Mouse (Mus musculus) adrenal gland, adult 10 weeks (tissue): Measurements from ENCODE around the gene C2cd4c. TPM values are rescaled to one million over a fixed set of nuclear protein-coding genes. Genes with fewer than 3 reads are reported as not detected.

Experiments
- polyA plus RNA-seq: library from polyadenylated mRNA; stranded (reverse); fragments of 350-450 nt; fragmentation: Illumina TruSeq; extraction: RNeasy Lipid Tissue Mini Kit (QIAGEN cat#74804); gene quantifications from one replicate; pipeline ENCODE4 v1.2.3, GENCODE M21; 2014; ENCODE audit warnings: low read depth, low replicate concordance

C2cd4c gene
- polyA plus RNA-seq: not detected

DNA sequence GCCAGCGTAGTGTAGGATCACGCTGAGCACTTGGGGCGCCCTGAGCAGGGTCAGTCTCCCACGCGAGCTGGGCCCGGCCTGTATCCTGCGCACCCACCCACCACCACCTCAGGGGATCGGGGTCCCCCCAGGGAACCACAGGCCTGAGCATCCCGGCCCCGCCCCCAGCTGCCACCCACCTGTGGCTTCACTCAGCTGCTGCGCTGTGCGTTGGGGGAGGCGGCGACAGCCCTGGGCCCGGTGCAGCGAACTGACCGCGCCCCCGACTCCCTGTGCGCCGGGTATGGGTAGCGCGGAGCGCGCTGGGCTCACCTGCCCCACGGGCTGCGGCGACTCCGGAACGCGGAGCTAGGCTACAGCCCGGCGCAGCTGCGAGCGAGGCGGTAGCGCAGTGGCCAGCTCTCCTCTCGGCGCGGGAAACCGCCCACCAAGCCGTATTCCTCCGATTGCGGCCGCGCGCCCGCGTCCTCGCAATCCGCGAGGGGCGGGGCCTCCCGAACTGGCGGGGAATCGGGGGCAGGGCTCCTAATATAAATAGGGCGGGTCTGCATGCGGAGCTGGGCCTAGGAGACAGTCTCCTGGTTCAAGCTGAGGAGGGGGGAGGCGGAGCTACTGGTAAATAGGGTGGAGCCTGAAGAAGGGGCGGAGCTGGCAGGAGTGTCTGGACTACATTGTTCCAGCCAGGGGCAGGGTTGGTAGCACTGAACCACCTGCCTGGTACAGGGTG lies at the start of gene C2cd4c:
C2cd4c (minus strand) TSS at position 448 of the 727 bp plus-strand sequence.

DNA sequence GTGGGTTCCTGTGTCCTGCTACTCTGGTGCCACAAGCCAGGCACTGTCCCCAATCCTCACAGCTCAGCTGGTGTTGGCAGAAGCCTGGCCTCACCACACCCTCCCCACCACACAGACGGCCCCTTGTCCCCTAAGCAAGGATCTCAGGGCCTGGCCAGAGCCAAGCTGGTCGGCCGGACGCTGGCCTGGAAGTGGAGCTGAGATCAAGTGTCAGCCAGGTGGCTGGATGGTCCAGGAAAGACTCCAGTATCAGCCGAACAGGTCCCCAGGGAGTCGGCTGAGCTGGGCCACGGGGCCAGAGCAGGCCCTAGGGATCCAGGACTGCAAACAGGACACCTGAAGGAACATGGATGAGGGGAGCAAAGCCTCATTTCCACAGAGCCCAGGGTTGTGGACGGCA lies 31.9 kb upstream of the C2cd4c start, which contains the start of gene Odf3l2:
Odf3l2 (minus strand) TSS at position 28 of the 400 bp plus-strand sequence.

DNA sequence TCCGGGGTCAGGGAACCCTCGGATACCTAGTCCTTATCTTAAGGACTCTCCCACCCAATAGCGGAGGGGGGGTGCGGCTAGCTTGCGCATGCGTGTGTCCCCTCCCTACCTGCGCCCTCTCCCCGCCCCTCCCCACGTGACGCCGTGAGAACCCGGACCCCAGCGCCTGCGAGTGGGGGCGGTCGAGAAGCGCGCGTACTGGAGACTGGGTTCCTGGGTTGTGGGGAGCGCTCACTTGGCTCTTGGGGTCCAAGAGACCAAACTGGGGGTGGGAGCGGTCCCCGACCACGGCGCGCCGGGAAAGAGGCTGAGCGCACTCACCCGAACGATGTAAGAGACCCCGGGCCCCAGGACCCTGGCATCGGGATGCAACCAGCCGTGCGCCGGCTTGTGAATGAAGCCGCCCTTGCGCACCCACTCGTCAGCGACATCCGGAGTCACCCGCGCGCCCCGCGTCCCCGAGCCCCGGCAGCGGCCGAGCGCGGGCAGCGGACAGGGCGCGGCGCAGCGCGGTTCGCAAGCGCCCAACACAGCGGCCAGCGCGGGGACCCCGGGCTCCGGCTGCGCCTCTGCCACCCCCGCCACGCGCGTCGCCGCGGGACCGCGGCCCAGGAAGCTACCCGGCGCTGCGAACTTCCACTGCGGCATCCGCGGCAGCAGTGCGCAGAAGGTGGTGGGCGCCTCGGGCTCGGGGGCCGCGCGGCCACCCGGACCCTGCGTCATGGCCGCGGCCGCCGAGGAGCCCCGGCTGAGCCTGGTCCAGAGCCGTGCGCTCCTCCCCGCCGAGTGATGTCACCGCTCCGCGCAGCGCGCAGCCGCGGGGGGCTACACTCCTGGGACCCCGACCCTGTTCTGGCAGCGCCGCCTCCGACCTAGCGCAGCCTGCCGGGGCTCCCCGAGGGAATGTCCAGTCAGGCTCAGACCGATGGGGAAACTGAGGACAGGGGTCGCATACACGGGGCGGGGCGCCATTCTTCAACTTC lies 23.6 kb upstream of the C2cd4c start, which contains the start of gene Shc2:
Shc2 (minus strand) TSS at position 791 of the 983 bp plus-strand sequence.

DNA sequence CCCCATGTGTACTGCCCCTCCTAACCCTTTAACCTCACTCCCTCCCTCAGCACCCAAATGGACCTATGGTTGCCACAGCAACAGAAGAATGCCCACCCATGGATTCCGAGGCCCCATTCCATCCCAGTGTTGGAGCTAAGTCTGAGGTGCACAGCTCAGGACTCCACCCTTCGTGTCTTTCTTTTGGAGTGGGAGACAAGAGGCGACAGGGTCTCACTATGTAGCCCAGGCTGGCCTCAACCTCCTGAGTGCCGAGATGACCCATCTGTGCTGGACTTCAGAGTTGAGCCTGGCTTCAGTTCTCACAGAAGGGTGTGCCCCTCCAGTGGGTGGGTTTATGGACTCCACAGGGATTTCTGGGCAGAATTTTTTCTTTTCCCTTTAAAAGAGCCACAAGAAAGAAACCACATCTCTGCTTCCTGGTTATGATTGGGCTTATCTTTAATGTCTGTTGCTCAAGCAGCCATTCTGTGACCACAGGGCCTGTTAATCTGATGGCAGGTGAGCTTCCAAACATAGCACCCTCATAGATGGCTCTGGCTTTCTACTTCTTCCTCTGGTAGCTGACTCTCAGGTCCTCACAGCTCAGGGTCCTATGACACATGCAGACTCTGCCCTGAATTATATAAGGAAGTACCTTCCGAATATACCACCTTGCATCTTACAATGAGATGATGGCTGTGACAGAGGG lies 26.6 kb downstream of the C2cd4c start, which contains the start of gene Theg:
Theg (minus strand) TSS at position 271 of the 691 bp plus-strand sequence.

Other genes starting within 250 kb of the C2cd4c start
- not detected for gene Vmn2r83, start 145.3 kb downstream of the C2cd4c start, polyA plus RNA-seq
- gene Plpp2, start 80.2 kb downstream of the C2cd4c start, polyA plus RNA-seq: 1.7 TPM
- gene Mier2, start 58.8 kb downstream of the C2cd4c start, polyA plus RNA-seq: not detected
- gene Theg, start 26.7 kb downstream of the C2cd4c start, polyA plus RNA-seq: not detected
- 1.1 TPM for gene Shc2, start 23.9 kb upstream of the C2cd4c start, polyA plus RNA-seq
- gene Odf3l2, start 31.7 kb upstream of the C2cd4c start, polyA plus RNA-seq: not detected
- not detected for gene Madcam1, start 50.5 kb upstream of the C2cd4c start, polyA plus RNA-seq
- not detected for gene Tpgs1, start 55.3 kb upstream of the C2cd4c start, polyA plus RNA-seq
- not detected for gene Cdc34, start 68.2 kb upstream of the C2cd4c start, polyA plus RNA-seq
- not detected for gene Gzmm, start 75.0 kb upstream of the C2cd4c start, polyA plus RNA-seq
- 289 TPM for gene Bsg, start 90.5 kb upstream of the C2cd4c start, polyA plus RNA-seq
- gene Hcn2, start 102.6 kb upstream of the C2cd4c start, polyA plus RNA-seq: not detected
- gene Polrmt, start 132.6 kb upstream of the C2cd4c start, polyA plus RNA-seq: not detected
- gene Fgf22, start 141.1 kb upstream of the C2cd4c start, polyA plus RNA-seq: not detected
- gene Rnf126, start 152.9 kb upstream of the C2cd4c start, polyA plus RNA-seq: 0.58 TPM
- 6.9 TPM for gene Fstl3, start 163.2 kb upstream of the C2cd4c start, polyA plus RNA-seq
- gene Prss57, start 176.9 kb upstream of the C2cd4c start, polyA plus RNA-seq: not detected
- 0.93 TPM for gene Palm, start 179.5 kb upstream of the C2cd4c start, polyA plus RNA-seq
- not detected for gene Misp, start 207.0 kb upstream of the C2cd4c start, polyA plus RNA-seq
- gene Ptbp1, start 240.4 kb upstream of the C2cd4c start, polyA plus RNA-seq: 69.8 TPM